Mouse (Mus musculus) intestine, embryonic 15.5 days (tissue): ENCODE measurements at regions not wholly inside any gene's neighbourhood (a gene's known extent, or its start where the extent isn't known, plus 50 kb on each side); places are given as distances from the start of the nearest gene placed in this dataset.
"Not testable (repeated sequence)": the region's sequence is repeated elsewhere in the genome, so short reads cannot be mapped to it uniquely, and the experiment has no call there.

Experiments
- ATAC-seq: fragments of 200-750 bp; cut with Nextera tagmentation; 2 replicates; pipeline ENCODE4 v1.8.0; 2017; ENCODE audit warnings: moderate TSS enrichment, moderate library complexity
- H3K27ac ChIP-seq: fragments of 300-500 bp; sonication (generic); 2 replicates; pipeline ENCODE4 v1.5.1; 2015; ENCODE audit warnings: mild to moderate bottlenecking, inconsistent platforms
- H3K27me3 ChIP-seq: fragments of 300-500 bp; sonication (generic); replicated peaks from 2 replicates; pipeline ENCODE4 v1.6.1; 2015; ENCODE audit warnings: inconsistent platforms
- H3K36me3 ChIP-seq: fragments of 300-500 bp; sonication (generic); 2 replicates; pipeline ENCODE4 v1.6.1; 2015; ENCODE audit warnings: inconsistent platforms
- H3K4me1 ChIP-seq: fragments of 300-500 bp; sonication (generic); replicated peaks from 2 replicates; pipeline ENCODE4 v1.6.1; 2015; ENCODE audit warnings: inconsistent platforms
- H3K4me2 ChIP-seq: fragments of 300-500 bp; sonication (generic); replicated peaks from 2 replicates; pipeline ENCODE4 v1.6.1; 2015; ENCODE audit warnings: mild to moderate bottlenecking, inconsistent platforms
- H3K4me3 ChIP-seq: fragments of 300-500 bp; sonication (generic); replicated peaks from 2 replicates; pipeline ENCODE4 v1.5.1; 2015; ENCODE audit warnings: inconsistent platforms
- H3K9ac ChIP-seq: fragments of 300-500 bp; sonication (generic); 2 replicates; pipeline ENCODE4 v1.6.1; 2015; ENCODE audit warnings: inconsistent platforms
- H3K9me3 ChIP-seq: fragments of 300-500 bp; sonication (generic); 2 replicates; pipeline ENCODE4 v1.6.1; 2016; ENCODE audit warnings: inconsistent platforms
- WGBS: fragments of 180-500 bp; shearing (Covaris S2); methylation state at CpG from one replicate; pipeline ENCODE4 v1.1.7; 2015; 5-methylcytosine and 5-hydroxymethylcytosine counted together

DNA sequence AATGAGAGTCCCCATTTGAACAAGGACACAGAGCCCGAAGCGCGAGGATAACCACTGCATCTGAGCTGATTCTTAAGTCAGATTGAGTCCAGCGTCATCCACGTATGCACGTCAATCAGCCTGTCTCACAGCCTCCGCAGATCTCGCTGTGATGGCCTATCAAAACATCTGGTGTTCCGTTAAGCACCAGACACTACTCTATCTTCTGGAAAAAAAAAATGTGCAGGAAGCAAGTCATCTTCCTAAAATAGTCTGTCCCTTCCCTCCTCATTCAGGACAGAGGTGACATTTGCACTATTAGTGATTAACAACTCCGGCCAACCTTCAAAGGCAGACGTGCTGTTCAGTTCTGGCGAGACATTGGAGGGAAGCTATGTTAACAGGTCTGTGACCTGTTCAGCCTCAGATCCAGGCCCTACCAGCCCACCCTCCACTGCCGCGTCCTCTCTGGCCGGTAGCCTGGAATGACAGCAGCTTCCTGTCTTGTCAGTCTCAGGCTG lies 81.0 kb downstream of the Cpn2 start:
- Histone ChIP-seq H3K27me3 (no peaks in the 10 kb centered on the region), H3K9ac (no peak overlapping the region), H3K27ac (peak overlapping the region; percentile 11; the same call in 1 of the 2 replicates), H3K4me3 (no peak overlapping the region), H3K4me2 (no peak overlapping the region), H3K4me1 (peaks cover 48% of the 10 kb centered on the region), H3K36me3 (no peaks in the 10 kb centered on the region), H3K9me3 (no peaks in the 10 kb centered on the region)
- 72% methylated on average over 15 of the region's 15 CpGs for WGBS
- no peak for ATAC-seq

DNA sequence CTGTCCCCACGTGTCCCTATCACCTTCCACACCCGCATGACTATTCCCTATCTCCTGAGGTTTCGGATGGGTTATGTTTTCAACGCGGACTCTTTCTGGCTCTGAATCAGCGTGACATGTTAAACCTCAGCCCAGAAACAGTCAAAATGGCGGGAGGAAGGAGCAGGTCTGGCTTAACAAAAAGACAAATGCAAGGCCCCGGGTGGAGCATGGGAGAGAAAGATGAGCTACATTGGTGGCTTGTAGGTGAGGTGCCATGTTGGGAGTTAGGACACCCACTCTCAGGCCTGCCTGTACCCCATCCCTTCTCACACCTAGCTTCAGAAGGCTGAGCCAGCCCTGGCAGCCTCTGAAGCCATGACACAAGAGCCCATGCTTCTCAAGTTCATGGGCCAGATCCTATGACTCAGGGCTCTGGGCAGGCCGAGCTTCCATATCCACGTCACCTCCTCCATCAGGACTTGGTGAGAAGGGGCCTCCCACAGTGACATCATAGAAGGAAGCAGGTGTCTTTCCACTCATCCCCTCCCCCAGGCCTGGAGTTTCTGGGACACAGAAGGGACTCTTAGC lies 80.5 kb downstream of the Cpn2 start:
- Histone ChIP-seq H3K4me1 (peaks cover 48% of the 10 kb centered on the region), H3K9ac (no peak overlapping the region), H3K4me3 (no peak overlapping the region), H3K27me3 (no peaks in the 10 kb centered on the region), H3K36me3 (no peaks in the 10 kb centered on the region), H3K4me2 (peak overlapping the region; percentile 69; the same call in 1 of the 2 replicates), H3K27ac (peak overlapping the region; percentile 36; the same call in 1 of the 2 replicates), H3K9me3 (no peaks in the 10 kb centered on the region)
- 65% methylated on average over 10 of the region's 10 CpGs for WGBS
- ATAC-seq: peak; percentile 11; the same call in 1 of the 2 replicates

DNA sequence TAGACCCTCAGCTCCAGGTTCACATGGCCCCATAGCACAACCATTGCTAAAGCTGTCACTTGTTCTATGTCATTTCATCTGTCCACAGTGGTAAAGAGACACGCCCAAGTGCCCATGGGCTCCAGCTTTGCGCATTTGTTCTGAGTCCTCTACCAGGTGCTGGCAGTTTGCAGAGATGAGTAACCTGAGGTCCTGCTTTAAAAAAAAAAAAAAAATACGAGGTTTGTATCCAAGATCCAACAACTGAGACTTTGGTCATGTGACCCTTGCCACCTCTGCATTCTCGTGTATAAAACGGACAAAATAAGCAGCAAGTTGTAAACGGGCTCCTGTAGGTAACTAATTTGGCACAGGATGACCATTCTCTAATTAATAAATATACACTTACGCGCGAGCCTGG lies 79.9 kb downstream of the Cpn2 start:
- peak overlapping the region; percentile 71 for H3K27ac ChIP-seq
- no peaks in the 10 kb centered on the region for H3K9me3 ChIP-seq
- H3K9ac ChIP-seq: no peak overlapping the region
- H3K4me3 ChIP-seq: peak overlapping the region; percentile 30; the same call in 1 of the 2 replicates
- peaks cover 48% of the 10 kb centered on the region for H3K4me1 ChIP-seq
- peak overlapping the region; percentile 69 for H3K4me2 ChIP-seq
- no peak; the same call in 1 of the 2 replicates for ATAC-seq
- no peaks in the 10 kb centered on the region for H3K27me3 ChIP-seq
- H3K36me3 ChIP-seq: no peaks in the 10 kb centered on the region
- 36% methylated on average over 9 of the region's 9 CpGs for WGBS

DNA sequence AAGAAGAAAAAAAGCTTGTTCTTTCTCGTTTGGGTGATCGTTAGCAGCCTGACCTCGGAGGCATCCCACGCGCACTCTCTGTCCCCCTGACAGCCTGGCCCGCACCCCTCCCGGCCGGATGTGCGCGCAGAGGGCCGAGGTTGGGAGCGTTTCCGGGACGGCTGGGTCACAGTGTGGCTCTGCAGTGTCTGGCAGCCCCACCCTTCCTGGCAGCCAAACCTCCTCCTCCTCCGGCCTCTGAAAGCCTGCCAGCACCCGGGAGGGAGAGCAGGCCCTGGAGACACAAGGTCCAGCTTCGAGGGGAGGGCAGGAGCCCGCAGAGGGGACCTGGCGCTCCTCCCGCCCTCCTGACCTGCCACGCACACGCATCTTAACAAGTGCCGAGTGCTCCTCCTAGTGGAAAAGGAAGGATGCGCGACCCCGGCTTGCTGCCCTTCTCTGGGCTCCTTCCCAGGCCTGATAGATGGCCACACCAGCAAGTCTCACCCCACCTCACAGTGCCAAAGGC lies 79.3 kb downstream of the Cpn2 start:
- H3K9ac ChIP-seq: peak overlapping the region; percentile 41
- H3K27ac ChIP-seq: peak overlapping the region; percentile 71
- H3K9me3 ChIP-seq: no peaks in the 10 kb centered on the region
- peaks cover 48% of the 10 kb centered on the region for H3K4me1 ChIP-seq
- ATAC-seq: peak; percentile 84
- H3K4me3 ChIP-seq: peak overlapping the region; percentile 30
- 2% methylated on average over 26 of the region's 26 CpGs for WGBS
- peak overlapping the region; percentile 69 for H3K4me2 ChIP-seq
- H3K27me3 ChIP-seq: no peaks in the 10 kb centered on the region
- H3K36me3 ChIP-seq: no peaks in the 10 kb centered on the region

DNA sequence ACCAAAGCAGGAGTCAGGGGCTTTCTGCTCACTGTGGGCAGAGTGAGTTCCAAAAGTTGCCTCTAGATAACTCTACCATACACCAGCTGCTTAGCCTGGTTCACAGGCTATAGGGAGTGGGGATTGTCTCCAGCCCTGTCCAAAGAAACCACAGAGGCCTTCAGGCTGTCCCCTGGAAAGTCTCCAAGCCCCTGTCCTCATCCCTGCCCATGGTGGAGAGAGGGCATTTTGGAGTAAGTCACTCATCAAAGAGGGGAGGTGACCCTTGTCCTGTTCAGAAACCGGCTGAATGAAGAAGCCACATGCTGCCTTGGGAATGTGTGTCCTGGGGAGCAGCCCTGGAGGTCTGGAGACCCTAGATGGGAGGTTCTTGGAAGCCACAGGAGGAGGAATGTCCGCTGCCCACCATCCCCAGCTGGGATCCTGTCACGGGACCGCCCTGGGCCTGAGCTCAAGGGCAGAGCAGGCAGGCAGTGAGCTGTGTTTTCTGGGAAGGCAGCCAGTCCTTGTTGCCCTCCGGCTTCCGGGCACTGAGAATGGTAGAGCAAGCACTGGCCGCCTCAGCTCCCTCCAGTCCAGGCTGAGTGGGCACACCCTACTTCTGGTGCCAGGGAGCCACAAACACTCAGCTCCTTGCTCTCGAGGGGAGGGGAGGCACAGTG lies 78.4 kb downstream of the Cpn2 start:
- H3K9me3 ChIP-seq: no peaks in the 10 kb centered on the region
- peaks cover 56% of the 10 kb centered on the region for H3K4me1 ChIP-seq
- no peak for ATAC-seq
- H3K36me3 ChIP-seq: no peaks in the 10 kb centered on the region
- H3K4me3 ChIP-seq: no peak overlapping the region
- H3K27me3 ChIP-seq: no peaks in the 10 kb centered on the region
- no peak overlapping the region for H3K4me2 ChIP-seq
- 75% methylated on average over 8 of the region's 8 CpGs for WGBS
- no peak overlapping the region for H3K27ac ChIP-seq
- no peak overlapping the region for H3K9ac ChIP-seq

DNA sequence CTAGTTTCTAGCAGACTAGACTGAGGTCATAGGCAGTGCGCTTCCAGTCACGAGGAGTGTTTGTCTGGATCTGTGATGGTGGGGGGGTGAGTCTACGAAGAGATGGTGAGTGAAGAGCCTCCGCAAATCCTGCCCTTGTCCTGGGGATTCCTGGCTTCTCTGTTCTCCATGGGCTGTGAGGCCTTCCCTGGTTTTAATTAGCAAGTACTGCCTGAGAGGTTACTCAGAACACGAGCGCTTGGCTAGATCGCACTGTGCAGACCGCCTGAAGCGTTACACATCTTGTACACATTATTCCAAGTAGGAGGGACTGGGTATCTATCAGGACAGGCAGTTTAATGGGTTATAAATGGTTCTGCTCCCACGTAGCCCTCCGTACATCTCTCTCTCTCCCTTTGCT lies 76.9 kb downstream of the Cpn2 start:
- H3K27ac ChIP-seq: no peak overlapping the region

DNA sequence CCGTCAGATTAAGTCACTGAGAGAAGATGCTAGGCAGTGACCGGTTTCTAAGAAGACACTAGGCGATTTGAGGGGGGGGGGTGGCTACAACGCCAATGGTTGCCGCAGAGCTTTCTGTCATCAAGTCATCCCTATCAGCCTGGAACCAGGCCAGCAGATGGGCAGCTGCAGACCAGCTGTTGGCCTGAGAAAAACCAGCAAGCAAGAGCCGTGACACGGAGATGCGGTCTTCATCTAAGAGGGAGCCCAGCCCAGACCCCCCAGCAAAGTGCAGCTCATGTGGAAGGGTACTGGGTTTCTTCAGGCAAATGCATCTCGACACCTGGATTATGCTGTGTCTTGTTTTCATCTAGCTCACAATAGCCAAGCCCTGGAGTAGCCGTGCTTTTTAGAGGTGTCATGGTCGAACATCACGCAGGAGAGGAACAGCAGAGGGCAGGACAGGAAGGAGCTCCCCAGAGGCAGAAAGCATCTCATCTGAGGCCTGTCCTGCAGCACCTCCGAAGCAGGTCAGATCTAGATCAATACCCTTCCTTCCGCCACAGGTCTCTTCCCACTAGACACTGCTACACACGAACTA lies 76.3 kb downstream of the Cpn2 start:
- H3K4me1 ChIP-seq: peaks cover 56% of the 10 kb centered on the region
- no peaks in the 10 kb centered on the region for H3K27me3 ChIP-seq
- ATAC-seq: no peak

More for the DNA sequence above, 76.9 kb downstream of the Cpn2 start:
- no peak overlapping the region for H3K4me2 ChIP-seq
- H3K27me3 ChIP-seq: no peaks in the 10 kb centered on the region
- H3K9me3 ChIP-seq: no peaks in the 10 kb centered on the region
- no peak for ATAC-seq
- WGBS: 69% methylated on average over 11 of the region's 11 CpGs
- no peaks in the 10 kb centered on the region for H3K36me3 ChIP-seq
- no peak overlapping the region for H3K4me3 ChIP-seq
- peaks cover 59% of the 10 kb centered on the region for H3K4me1 ChIP-seq
- H3K9ac ChIP-seq: no peak overlapping the region

DNA sequence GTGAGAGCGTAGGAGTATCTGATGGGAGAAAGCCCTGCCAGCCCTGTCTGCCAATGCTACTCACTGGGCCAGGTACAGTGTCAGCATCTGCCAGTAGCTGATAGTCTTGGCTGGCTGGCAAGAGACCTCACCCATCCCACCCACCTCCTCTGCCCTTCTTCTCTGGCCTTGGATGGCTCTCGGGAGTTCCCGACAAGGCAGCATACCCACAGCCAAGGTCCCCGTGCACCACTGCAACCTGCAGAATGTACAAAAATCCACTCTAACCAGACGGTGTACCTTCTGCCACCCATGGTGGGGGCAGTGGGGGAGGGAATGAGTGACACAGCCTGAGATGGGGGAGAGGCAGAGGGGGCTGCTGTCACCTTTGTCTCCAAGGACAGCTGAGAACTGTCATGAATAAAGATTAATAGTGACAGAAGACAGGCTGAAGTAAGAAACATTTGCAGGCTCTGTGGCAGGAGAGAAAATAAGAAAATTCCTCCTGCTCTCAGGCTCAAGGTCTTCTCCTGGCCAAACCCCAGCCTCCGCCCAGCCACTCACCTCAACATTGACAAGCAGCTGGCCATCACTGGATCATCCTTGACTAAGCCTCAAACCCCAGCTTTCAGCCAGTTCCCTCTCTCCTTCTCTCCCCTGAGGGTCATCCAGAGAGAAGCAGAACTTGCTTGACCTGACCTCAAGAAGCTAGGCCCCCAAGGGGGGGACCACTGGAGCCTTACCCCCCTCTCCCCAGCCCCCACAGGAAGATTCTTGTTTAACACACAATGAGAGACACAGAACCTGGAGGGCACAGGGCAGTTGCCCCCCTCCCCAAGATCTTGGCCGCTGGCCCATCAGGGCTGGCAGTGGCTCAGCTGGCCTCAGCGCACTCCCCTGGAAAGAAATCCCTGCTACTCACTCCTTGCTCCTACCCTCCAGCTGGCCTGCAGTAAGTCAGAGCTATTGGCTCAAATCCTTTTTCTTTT lies 73.7 kb downstream of the Cpn2 start:
- no peak overlapping the region for H3K9ac ChIP-seq
- H3K27me3 ChIP-seq: no peaks in the 10 kb centered on the region
- ATAC-seq: peak; percentile 64
- peaks cover 36% of the 10 kb centered on the region for H3K4me1 ChIP-seq
- H3K9me3 ChIP-seq: no peaks in the 10 kb centered on the region
- no peaks in the 10 kb centered on the region for H3K36me3 ChIP-seq
- WGBS: 48% methylated on average over 8 of the region's 8 CpGs
- 0 out of 2 replicates have a peak overlapping the region, but pooled peaks have one; percentile 45 for H3K27ac ChIP-seq
- no peak overlapping the region for H3K4me3 ChIP-seq
- no peak overlapping the region for H3K4me2 ChIP-seq

More for the DNA sequence above, 76.3 kb downstream of the Cpn2 start:
- H3K4me2 ChIP-seq: no peak overlapping the region
- no peaks in the 10 kb centered on the region for H3K36me3 ChIP-seq
- WGBS: 62% methylated on average over 15 of the region's 15 CpGs
- no peak overlapping the region for H3K27ac ChIP-seq
- no peaks in the 10 kb centered on the region for H3K9me3 ChIP-seq
- no peak overlapping the region for H3K4me3 ChIP-seq
- no peak overlapping the region for H3K9ac ChIP-seq

DNA sequence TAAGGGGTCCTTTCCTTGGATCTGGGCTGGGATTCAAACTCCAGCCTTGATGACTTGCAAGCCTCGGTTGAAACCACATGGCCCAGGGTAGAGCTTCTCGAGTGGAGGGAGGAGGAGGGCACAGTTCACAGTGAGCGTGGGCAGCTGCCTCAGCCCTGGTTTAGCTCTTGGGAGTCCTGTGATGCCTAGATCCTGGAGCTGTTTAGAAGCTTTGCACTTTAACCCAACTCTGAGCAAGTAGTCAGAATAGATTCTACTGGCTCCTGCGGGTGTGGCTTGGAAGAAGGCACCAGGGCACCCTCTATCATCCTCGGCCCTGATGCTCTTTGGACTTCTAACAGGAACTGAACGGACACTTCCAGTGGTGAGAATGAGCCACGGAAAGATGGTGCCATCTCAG lies 72.5 kb downstream of the Cpn2 start:
- peaks cover 35% of the 10 kb centered on the region for H3K4me1 ChIP-seq

DNA sequence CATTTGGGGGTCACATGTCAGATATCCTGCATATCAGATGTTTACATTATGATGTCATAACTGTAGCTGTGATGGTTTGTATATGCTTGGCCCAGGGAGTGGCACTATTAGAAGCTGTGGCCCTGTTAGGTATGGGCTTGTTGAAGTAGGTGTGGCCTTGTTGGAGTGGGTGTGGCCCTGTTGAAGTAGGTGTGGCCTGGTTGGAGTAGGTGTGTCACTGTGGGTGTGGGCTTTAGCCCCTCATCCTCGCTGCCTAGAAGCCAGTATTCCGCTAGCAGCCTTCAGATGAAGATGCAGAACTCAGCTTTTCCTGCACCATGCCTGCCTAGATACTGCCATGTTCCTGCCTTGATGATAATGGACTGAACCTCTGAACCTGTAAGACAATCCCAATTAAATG lies 71.4 kb downstream of the Cpn2 start:
- 79% methylated on average over 2 of the region's 2 CpGs for WGBS
- H3K9ac ChIP-seq, H3K9me3 ChIP-seq, ATAC-seq, H3K4me2 ChIP-seq, H3K4me3 ChIP-seq, H3K27me3 ChIP-seq, H3K27ac ChIP-seq, H3K36me3 ChIP-seq: not testable (repeated sequence)
- peaks cover 31% of the 10 kb centered on the region for H3K4me1 ChIP-seq

More for the DNA sequence above, 72.5 kb downstream of the Cpn2 start:
- H3K9me3 ChIP-seq: no peaks in the 10 kb centered on the region
- H3K4me3 ChIP-seq: no peak overlapping the region
- H3K9ac ChIP-seq: no peak overlapping the region
- H3K27me3 ChIP-seq: no peaks in the 10 kb centered on the region
- H3K27ac ChIP-seq: 0 out of 2 replicates have a peak overlapping the region, but pooled peaks have one; percentile 37
- no peaks in the 10 kb centered on the region for H3K36me3 ChIP-seq
- WGBS: 62% methylated on average over 7 of the region's 7 CpGs
- H3K4me2 ChIP-seq: no peak overlapping the region
- 0 out of 2 replicates have a peak, but pooled peaks have one; percentile 21 for ATAC-seq

DNA sequence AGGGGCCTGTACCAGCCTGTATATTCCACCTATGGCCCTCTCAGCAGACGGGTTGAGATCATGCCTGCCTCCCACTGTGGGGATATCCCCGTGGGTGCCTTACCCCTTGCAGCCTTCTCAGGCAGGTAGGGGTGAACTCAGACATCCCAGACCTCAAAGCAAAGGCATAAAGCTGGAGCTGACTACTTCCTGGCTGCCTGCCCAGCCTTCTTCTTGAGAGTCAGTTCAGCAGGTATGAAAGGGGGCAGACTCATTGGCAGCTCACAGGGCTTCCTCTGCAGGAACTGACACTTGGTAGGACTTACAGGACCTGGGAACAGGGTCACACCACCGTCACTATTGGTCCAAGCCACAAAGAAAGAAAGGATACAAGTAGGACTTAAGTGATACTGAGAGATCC lies 69.9 kb downstream of the Cpn2 start:
- ATAC-seq: no peak
- H3K4me1 ChIP-seq: peaks cover 26% of the 10 kb centered on the region

More for the DNA sequence above, 69.9 kb downstream of the Cpn2 start:
- no peak overlapping the region for H3K9ac ChIP-seq
- no peaks in the 10 kb centered on the region for H3K36me3 ChIP-seq
- H3K27ac ChIP-seq: no peak overlapping the region
- H3K4me2 ChIP-seq: no peak overlapping the region
- H3K4me3 ChIP-seq: no peak overlapping the region
- no peaks in the 10 kb centered on the region for H3K9me3 ChIP-seq
- WGBS: 77% methylated on average over 3 of the region's 3 CpGs
- H3K27me3 ChIP-seq: no peaks in the 10 kb centered on the region
